Mouse (Mus musculus): ENCODE data around the gene Sftpa1.

Gene Sftpa1

DNA sequence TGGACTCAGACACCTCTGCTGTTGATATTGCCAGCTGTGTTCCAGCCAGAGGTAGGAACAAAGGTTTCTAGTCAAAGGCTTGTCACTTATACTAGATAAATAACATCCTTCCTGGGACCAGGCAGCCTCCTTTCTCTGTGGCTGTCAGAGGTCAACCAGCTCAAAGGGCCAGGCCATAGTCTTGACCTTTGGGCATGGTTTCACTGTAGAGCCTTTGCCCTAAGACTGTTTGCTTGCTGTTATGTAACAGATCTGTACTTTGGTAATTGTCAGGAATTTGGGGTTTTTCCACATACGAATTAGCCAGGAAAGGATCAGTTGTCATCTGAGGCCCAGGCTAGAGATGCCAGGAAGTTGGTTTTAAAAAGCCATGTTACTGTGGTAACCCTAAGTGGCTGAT lies 29.2 kb downstream of the Sftpa1 start:
- no peak for DNase-seq (ENCODE audit: low spot score in 2 of 2)

- DNase-seq (ENCODE audit: low spot score in 2 of 2) = no peak
Measured at GRCm38 (mm10) chr14:41162663-41163062, 31.1 kb downstream of the Sftpa1 start.

GRCm38 (mm10) chr14:41167278-41167677 lies 35.7 kb downstream of the Sftpa1 start:
- no peak for DNase-seq (ENCODE audit: low spot score in 2 of 2)

DNA sequence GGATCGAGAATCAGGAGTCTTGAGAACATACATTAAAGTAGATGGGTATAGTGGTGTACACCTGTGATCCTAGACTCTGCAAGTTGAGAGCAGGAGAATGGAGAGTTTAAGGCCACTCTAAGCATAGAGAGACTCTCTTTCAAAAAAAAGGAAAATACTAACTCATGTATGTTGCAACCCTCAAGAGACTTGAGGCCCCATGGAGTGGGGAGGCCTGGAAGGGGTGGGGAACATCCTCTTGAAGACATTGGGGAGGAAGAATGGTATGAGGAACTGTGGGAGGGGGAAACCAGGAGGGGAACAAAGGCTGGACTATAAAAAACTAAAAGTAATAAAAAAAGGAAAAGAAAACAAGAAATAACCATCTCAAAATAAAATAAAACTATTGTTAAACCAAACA lies 37.0 kb downstream of the Sftpa1 start:
- DNase-seq (ENCODE audit: low spot score in 2 of 2) = no peak

DNA sequence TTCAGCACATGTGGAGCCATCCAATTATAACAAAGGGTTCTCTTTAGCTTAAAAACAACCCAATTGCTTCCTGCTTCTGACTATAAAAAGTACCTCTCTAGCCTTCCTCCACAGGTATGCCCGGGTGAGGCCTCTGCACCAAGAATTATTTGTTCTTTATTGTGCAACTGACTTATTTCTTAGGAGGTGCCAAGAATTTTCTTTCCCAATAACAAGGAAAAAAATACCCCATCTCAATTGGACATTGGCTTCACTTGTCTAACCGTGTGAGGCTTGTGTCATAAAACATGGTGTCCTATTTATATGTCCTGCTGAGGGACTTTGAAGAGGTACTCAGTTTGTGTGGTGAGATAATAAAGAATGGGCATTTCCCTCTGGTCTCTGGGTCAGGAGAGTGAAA lies 38.9 kb downstream of the Sftpa1 start:
- DNase-seq (ENCODE audit: low spot score in 2 of 2) = no peak

GRCm38 (mm10) chr14:41174802-41175201 lies 43.2 kb downstream of the Sftpa1 start:
- DNase-seq (ENCODE audit: low spot score in 2 of 2) = no peak

DNA sequence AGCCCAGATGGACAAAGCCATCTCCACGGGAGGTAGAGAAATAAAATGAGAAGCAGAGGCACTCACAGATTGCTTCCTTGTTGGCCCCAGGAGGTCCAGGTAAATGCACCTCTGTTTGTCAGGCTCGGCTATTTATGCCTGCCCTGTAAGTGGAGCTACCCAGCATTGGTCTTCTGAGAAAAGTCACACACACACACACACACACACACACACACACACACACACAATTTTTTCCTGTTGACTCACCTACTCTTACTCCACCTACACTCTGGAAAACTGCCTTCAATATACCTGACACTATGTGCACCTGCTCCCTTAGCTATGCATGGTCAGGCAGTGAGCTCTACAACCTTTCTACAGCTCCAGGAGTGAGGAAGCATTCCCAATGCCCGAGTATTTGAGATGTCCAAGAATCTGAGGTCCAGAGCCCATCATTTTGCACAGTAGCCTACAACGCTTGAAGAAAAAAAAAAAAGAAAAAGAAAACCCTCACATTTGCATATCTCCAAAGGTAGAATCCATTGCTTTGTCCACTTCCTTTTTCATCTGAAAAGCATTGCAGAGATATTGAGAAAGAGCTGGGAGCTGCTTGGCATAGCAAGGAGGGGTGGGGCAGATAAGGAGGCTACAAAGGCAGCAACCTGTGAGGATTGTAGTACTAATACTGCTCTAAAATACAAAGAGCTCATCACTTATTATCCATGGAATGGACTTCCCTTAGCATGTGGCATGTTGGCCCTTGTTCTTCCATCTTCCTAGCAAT lies 53.7 kb downstream of the Sftpa1 start, which contains the start of gene Sftpd:
Sftpd (minus strand) TSS at position 91 of the 763 bp plus-strand sequence.
- no peak for DNase-seq (ENCODE audit: low spot score in 2 of 2)

Data from urinary bladder, postnatal 4 days (tissue).